Mouse (Mus musculus): Measurements from ENCODE around the gene Frat2.
A peak's percentile ranks its signal among the peaks of the same experiment; 100 is the strongest.

Gene Frat2

GRCm38 (mm10) chr19:41822589-41822988 is 25.3 kb downstream of the Frat2 start:
- DNase-seq (ENCODE audit: low read depth, low spot score): no peak

- no peak for DNase-seq (ENCODE audit: low read depth, low spot score)
Observed at GRCm38 (mm10) chr19:41821436-41821835, 26.5 kb downstream of the Frat2 start.

GRCm38 (mm10) chr19:41818749-41819148 is 29.2 kb downstream of the Frat2 start:
- DNase-seq (ENCODE audit: low read depth, low spot score): no peak

GRCm38 (mm10) chr19:41817325-41817724 is 30.6 kb downstream of the Frat2 start:
- no peak for DNase-seq (ENCODE audit: low read depth, low spot score)

GRCm38 (mm10) chr19:41816915-41817314 is 31.0 kb downstream of the Frat2 start:
- DNase-seq (ENCODE audit: low read depth, low spot score): no peak

- DNase-seq (ENCODE audit: low read depth, low spot score): no peak
Observed at GRCm38 (mm10) chr19:41816410-41816809, 31.5 kb downstream of the Frat2 start.

- no peak for DNase-seq (ENCODE audit: low read depth, low spot score)
Observed at GRCm38 (mm10) chr19:41813374-41813773, 34.6 kb downstream of the Frat2 start.

- DNase-seq (ENCODE audit: low read depth, low spot score): no peak
Observed at GRCm38 (mm10) chr19:41812525-41812924, 35.4 kb downstream of the Frat2 start.

- DNase-seq (ENCODE audit: low read depth, low spot score): no peak
Observed at GRCm38 (mm10) chr19:41810074-41810473, 37.9 kb downstream of the Frat2 start.

- no peak for DNase-seq (ENCODE audit: low read depth, low spot score)
Observed at GRCm38 (mm10) chr19:41808104-41808634, 39.8 kb downstream of the Frat2 start.

GRCm38 (mm10) chr19:41807497-41807896 is 40.4 kb downstream of the Frat2 start:
- DNase-seq (ENCODE audit: low read depth, low spot score): no peak

- DNase-seq (ENCODE audit: low read depth, low spot score): no peak
Observed at GRCm38 (mm10) chr19:41805831-41806230, 42.1 kb downstream of the Frat2 start.

- DNase-seq (ENCODE audit: low read depth, low spot score): no peak
Observed at GRCm38 (mm10) chr19:41803322-41803721, 44.6 kb downstream of the Frat2 start.

GRCm38 (mm10) chr19:41801742-41802369 is 46.1 kb downstream of the Frat2 start, which contains the start of gene Arhgap19:
Gene Arhgap19, minus strand, starts transcription at chr19:41802047.
- peak; percentile 94 for DNase-seq (ENCODE audit: low read depth, low spot score)

GRCm38 (mm10) chr19:41800986-41801741 is 46.8 kb downstream of the Frat2 start:
- DNase-seq (ENCODE audit: low read depth, low spot score): no peak

GRCm38 (mm10) chr19:41800451-41800850 is 47.5 kb downstream of the Frat2 start:
- no peak for DNase-seq (ENCODE audit: low read depth, low spot score)

GRCm38 (mm10) chr19:41797536-41797935 is 50.4 kb downstream of the Frat2 start:
- no peak for DNase-seq (ENCODE audit: low read depth, low spot score)

GRCm38 (mm10) chr19:41796789-41797327 is 51.1 kb downstream of the Frat2 start:
- DNase-seq (ENCODE audit: low read depth, low spot score): no peak

GRCm38 (mm10) chr19:41796148-41796760 is 51.7 kb downstream of the Frat2 start:
- no peak for DNase-seq (ENCODE audit: low read depth, low spot score)
